ENCODE assay signal across 9 mouse cellular contexts in genomic region chr1:167230930-167231611, GRCm38 (mm10). TPM values are rescaled to one million over a fixed set of nuclear protein-coding genes. Genes with fewer than 3 reads are reported as not detected.
DNase-seq lines count a peak whose midpoint lies in the region; ATAC-seq and TF ChIP-seq lines count a peak whose summit lies in the region.
"Had no signal": no experiment of that assay in that cellular context is flagged by ENCODE, and none has a peak within 500 bp of the region (broad histone marks: within the 10 kb centered on the region; RNA-seq: fewer than 3 reads in every experiment).

No protein-coding gene starts in this region.

- no peak overlapping the region for H3ac ChIP-seq in C2C12 (ENCODE audit: control insufficient read depth, insufficient read length, low read depth)

- WGBS in hindbrain, embryonic 15.5 days = 87% methylated on average over 17 of the region's 17 CpGs
- WGBS in hindbrain, embryonic 10.5 days = 93% methylated on average over 17 of the region's 17 CpGs
- 86% methylated on average over 17 of the region's 17 CpGs for WGBS in limb, embryonic 15.5 days

- no peak for DNase-seq in hindbrain, embryonic 10.5 days (ENCODE audit: low spot score)
- peak; percentile 40 for DNase-seq in adrenal gland, adult 8-10 months
- no peak for DNase-seq in spleen, adult 18-20 months
- DNase-seq in spleen, postnatal 14 days (ENCODE audit: low spot score in 2 of 2) = no peak
- no peak for DNase-seq in testis, postnatal 10 days (ENCODE audit: low spot score)

- H3K4me2 ChIP-seq in hindbrain, embryonic 15.5 days = no peak overlapping the region
- no peak overlapping the region for H3K4me2 ChIP-seq in limb, embryonic 15.5 days
- H3K4me2 ChIP-seq: midbrain, embryonic 12.5 days had no signal

- H3K27ac ChIP-seq in hindbrain, embryonic 15.5 days (replicated peaks) = no peak overlapping the region
- no peak overlapping the region for H3K27ac ChIP-seq in hindbrain, embryonic 10.5 days
- H3K27ac ChIP-seq in limb, embryonic 15.5 days = no peak overlapping the region
- H3K27ac ChIP-seq: midbrain, embryonic 12.5 days had no signal

- no peak overlapping the region for H3K9ac ChIP-seq in hindbrain, embryonic 15.5 days
- no peak overlapping the region for H3K9ac ChIP-seq in limb, embryonic 15.5 days
- H3K9ac ChIP-seq: midbrain, embryonic 12.5 days had no signal

- peaks cover 26% of the 10 kb centered on the region for H3K36me3 ChIP-seq in hindbrain, embryonic 15.5 days
- peaks cover 96% of the 10 kb centered on the region for H3K36me3 ChIP-seq in hindbrain, embryonic 10.5 days
- peaks cover 56% of the 10 kb centered on the region for H3K36me3 ChIP-seq in C2C12 (ENCODE audit: control insufficient read depth, insufficient read depth)
- H3K36me3 ChIP-seq in limb, embryonic 15.5 days = peaks cover 55% of the 10 kb centered on the region

- peak; percentile 32; the same call in 1 of the 2 replicates for ATAC-seq in hindbrain, embryonic 15.5 days (ENCODE audit: low FRiP score, low read depth)
- ATAC-seq in limb, embryonic 15.5 days (ENCODE audit: insufficient number of reproducible peaks, low FRiP score, low TSS enrichment, low read depth) = peak; percentile 45; the same call in 1 of the 2 replicates

- peaks cover 34% of the 10 kb centered on the region for H3K79me2 ChIP-seq in C2C12 (ENCODE audit: control insufficient read depth, insufficient read depth)

- H3K79me3 ChIP-seq in C2C12 (ENCODE audit: low read depth) = peaks cover 10% of the 10 kb centered on the region

- TF ChIP-seq CTCF in C2C12 (IDR thresholded peaks at IDR 0.05; ENCODE audit: control insufficient read depth, insufficient read depth, insufficient read length) = no peak

- no peaks in the 10 kb centered on the region for H3K4me1 ChIP-seq in hindbrain, embryonic 15.5 days (replicated peaks)
- H3K4me1 ChIP-seq in hindbrain, embryonic 10.5 days (replicated peaks) = no peaks in the 10 kb centered on the region
- peaks cover 11% of the 10 kb centered on the region; the same call in 1 of the 2 replicates for H3K4me1 ChIP-seq in limb, embryonic 15.5 days
- H3K4me1 ChIP-seq: midbrain, embryonic 12.5 days had no signal

- no peaks in the 10 kb centered on the region for H3K27me3 ChIP-seq in hindbrain, embryonic 15.5 days
- H3K27me3 ChIP-seq in hindbrain, embryonic 10.5 days (ENCODE audit: insufficient read depth, poor library complexity, severe bottlenecking) = no peaks in the 10 kb centered on the region
- H3K27me3 ChIP-seq in C2C12 (ENCODE audit: control insufficient read depth, insufficient read depth, insufficient read length) = no peaks in the 10 kb centered on the region
- no peaks in the 10 kb centered on the region for H3K27me3 ChIP-seq in limb, embryonic 15.5 days
- H3K27me3 ChIP-seq: midbrain, embryonic 12.5 days had no signal

- no peak overlapping the region for H3K4me3 ChIP-seq in hindbrain, embryonic 15.5 days
- H3K4me3 ChIP-seq in hindbrain, embryonic 10.5 days = no peak overlapping the region
- no peak overlapping the region for H3K4me3 ChIP-seq in C2C12 (ENCODE audit: insufficient read depth, poor library complexity, severe bottlenecking)
- no peak overlapping the region for H3K4me3 ChIP-seq in limb, embryonic 15.5 days
- H3K4me3 ChIP-seq: midbrain, embryonic 12.5 days had no signal

- H3K9me3 ChIP-seq in hindbrain, embryonic 15.5 days = no peaks in the 10 kb centered on the region
- H3K9me3 ChIP-seq in hindbrain, embryonic 10.5 days = no peaks in the 10 kb centered on the region
- H3K9me3 ChIP-seq in limb, embryonic 15.5 days = no peaks in the 10 kb centered on the region
- H3K9me3 ChIP-seq: midbrain, embryonic 12.5 days had no signal

TF ChIP-seq in C2C12, 6 proteins besides CTCF, POLR2A, EP300 and RAD21:
- TF ChIP-seq MAX (IDR thresholded peaks at IDR 0.05) = no peak
- TF ChIP-seq FOSL1 (IDR thresholded peaks at IDR 0.05; ENCODE audit: insufficient read depth, low read length, poor library complexity, severe bottlenecking) = peak; percentile 25
TF ChIP-seq in C2C12: peak in this region for 1.

RNA-seq across cellular contexts. Expression of gene Uck2, which starts 54.0 kb away (rescaled TPM):
- 52.5 and 53.2 TPM in 2 replicates for polyA plus RNA-seq in hindbrain, embryonic 15.5 days (2015; fragmentation: Nextera tagmentation; extraction: Ambion mirVana)
- 113 and 125 TPM in 2 replicates for polyA plus RNA-seq in hindbrain, embryonic 10.5 days (2016; fragmentation: Nextera tagmentation; extraction: Ambion mirVana)
- 104 TPM for polyA plus RNA-seq in C2C12 (2012; fragmentation: generic; extraction: Trizol)
- 10 to 100 TPM; 30.9 to 55.9 (median 45.0) TPM for total RNA-seq in adrenal gland, adult 8-10 months (2022)
- polyA plus RNA-seq in limb, embryonic 15.5 days (2015; fragmentation: Nextera tagmentation; extraction: Ambion mirVana) = 64.9 and 69.1 TPM in 2 replicates
